Mouse (Mus musculus) 416B (cell line): ENCODE measurements around the gene Rad54l2.

Experiments
- DNase-seq: peaks from one replicate; pipeline ENCODE4 v3.0.0; 2011; ENCODE audit warnings: low read depth

Rad54l2 gene

DNA sequence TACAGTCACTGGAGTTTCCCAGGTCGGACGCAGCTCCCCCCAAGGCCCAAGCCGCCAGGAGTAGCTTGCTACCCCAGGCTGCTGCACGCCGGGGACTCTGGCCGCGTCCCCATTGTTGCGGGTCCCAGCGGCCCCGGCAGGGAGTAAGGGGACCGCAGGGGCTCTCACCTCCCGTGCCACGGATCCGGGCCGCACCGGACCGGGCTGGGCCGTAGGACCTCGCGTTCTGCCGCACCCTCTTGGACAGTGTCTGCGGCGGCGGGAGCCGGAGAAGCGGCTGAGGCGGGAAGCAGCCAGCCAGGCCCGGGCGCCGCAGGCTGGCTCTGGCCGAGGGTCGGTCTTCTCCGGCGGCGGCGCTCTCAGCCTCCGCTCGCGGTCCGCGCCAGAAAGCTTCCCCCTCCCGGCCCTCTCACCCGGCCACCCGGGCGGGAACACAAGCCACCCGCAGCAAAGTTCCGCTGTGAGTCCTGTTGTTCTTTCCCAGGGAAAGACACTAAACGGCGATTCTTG, at the start of gene Rad54l2:
Gene Rad54l2 (minus strand): TSS at position 383 of the 510 bp plus-strand sequence.
- DNase-seq = peak; percentile 83

DNA sequence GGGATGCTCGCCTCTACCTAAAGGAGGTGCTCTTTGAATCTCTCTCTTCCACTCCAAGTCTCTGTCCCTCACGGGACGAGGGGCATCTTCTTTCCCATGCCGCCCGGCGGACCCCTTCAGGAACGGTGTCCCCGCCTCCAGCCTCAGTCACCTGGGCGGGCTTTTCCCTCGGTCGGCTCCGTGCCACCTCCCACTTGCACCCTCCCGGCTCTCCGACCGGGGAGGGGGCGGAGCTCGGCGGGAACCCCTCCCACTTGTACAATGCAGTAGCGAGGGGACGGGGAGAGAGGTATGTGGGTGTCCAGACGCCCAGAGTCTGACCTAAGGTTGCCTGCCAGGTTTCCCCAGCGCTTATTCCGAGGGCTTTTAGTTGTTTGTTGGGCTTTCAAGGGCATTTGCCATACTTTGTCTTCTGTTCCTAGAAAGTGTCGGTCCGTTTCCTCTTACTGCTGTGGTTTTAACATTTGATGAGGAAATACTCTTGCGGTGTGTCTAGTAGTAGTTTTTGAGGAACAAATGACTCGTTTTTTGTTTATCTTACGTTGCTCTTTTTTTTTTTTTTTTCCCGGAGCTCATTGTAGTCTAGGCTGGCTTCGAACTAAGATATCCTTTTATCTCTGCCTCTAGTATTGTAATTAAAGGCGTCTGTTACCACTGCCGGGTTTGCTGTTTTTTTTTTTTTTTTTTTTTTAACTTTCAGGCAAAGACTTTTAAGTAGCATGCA, 33.5 kb upstream of the Rad54l2 start:
- DNase-seq = peak; percentile 96

GRCm38 (mm10) chr9:106821618-106822380, 32.8 kb upstream of the Rad54l2 start, which contains the start of gene Dcaf1:
Gene Dcaf1, plus strand, starts transcription at chr9:106821874.
- DNase-seq = peak; percentile 100

- DNase-seq = peak; percentile 83
These were observed 32.1 kb upstream of the Rad54l2 start for GRCm38 (mm10) chr9:106821050-106821617.

DNA sequence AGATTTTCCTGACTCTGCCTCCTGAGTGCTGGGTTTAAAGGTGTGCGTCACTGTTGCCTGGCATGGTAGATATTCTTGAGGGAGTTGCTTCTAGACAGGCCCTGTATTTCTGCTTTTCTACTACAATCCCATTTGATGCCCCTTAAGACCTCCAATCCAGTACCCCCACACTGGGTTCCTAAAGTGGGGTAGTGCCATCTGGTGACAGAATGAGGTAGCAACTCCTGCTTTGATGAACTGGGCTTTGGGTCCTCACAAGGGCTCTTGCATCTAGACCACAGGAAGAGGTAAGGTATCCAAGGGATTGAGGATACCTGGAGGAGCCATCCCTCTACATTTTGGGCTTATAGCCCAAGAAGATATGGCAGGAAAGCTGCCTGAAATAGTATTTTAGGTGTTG, 30.2 kb upstream of the Rad54l2 start:
- peak; percentile 46 for DNase-seq

- DNase-seq = no peak
These were observed 29.2 kb upstream of the Rad54l2 start for GRCm38 (mm10) chr9:106818191-106818590.

DNA sequence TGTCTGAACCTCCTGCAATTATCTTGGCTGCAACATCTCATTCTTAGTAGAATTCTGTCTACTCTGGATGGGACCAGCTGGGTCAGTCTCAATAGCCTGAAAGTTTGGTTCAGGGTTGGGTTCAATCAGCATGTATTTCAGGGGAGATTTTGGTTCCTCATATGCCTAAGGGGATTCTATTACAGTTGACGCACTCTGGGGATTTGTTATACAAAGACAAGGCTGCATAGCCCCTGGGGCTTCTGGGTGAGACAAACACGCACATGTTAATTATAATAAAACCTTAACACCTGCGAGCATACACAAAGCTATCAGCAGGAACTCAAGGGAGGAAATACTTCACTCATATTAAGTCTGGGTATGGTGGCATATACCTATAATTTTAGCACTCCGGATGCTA, 17.5 kb upstream of the Rad54l2 start:
- no peak for DNase-seq

GRCm38 (mm10) chr9:106790831-106791230, 1.8 kb upstream of the Rad54l2 start:
- no peak for DNase-seq

GRCm38 (mm10) chr9:106789363-106789762, 369 bp upstream of the Rad54l2 start:
- no peak for DNase-seq

DNA sequence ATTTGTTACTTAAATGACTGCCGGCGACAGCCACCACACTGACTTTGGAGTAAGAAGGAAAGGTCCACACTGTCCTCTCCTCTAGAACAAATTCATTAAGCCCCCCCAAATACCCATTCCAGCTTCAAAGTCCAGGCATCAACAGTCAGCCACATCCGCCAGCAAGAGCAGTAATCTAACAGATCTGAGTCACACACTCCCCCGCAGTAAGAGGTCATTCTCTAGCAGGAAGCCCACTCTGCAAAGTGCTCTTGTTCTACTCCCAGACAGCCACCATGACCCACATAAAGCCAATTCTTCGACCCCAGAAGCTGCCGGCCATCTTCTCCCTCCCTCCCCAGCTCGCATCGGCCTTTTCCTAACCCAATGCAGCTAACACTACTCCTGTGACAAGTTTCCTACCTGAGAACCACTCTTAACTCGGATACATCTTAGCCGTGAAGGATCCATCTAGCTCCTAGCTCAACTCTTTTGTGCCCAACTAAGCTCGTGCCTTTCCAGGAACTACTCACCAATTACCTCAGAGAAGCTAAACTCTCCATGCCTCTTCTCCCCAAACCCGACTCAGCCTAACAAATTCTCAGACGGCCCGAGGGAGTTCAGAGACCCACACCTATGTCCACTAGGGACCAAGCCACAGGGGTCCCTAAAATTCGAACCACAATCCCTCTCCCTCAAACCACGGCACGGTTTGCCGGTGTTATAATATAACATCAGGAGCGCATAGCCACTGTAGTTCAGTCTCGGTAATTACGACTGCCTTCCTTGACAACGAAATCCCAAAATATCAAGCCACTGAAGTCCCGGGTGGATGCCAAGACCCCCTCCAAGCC, 799 bp downstream of the Rad54l2 start:
- peak; percentile 88 for DNase-seq

DNA sequence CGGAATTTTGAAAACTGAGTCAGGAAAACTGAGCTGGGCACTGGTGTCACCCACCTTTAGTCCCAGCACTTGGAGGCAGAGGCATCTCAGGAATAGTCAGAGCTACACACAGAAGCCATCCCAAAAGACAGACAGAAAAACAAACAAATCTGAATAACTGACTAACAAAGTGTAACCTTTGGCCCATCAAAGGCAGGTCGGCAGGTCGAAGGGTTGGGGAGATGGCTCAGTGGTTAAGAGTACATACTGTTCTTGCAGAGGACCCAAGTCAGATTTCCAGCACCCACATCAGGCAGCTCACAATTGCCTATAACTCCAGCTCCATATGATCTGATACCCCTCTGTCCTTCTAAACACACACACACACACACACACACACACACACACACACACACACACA, 3.8 kb downstream of the Rad54l2 start:
- DNase-seq = no peak

DNA sequence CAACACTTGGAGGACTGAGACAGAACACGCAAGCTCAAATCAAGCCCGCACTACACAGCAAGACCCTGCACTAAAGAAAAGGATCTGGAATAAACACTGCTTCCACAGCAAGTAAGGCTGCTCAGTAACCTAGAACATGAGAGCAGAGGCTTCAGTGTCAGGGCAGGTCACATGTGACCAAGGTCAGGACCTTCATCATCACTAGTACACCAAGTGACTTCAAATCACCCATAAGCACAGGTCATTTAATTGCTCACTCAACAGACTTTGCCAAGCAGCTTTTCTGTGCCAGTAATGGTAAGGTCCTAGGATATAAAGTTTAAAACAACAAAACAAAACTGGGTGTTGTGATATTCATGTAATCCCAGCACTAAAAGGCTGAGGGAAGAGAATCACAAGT, 5.4 kb downstream of the Rad54l2 start:
- no peak for DNase-seq

DNA sequence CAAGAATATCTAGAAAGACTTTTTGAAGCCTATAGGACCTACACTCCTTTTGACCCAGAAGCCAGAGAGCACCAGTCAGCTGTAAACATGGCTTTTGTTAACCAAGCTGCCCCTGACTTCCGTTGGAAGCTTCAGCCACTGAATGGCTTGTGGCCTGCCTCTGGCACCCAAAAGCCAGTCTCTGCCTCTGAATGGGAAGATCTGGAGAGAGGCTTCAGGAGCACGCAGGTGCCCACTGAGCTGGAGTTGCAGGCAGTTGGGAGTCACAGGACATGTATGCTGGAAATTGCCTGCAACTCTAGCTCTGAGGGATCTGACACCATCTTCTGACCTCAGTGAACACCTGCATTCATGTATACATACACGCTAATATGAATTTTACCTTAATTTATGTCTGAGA, 8.9 kb downstream of the Rad54l2 start:
- no peak for DNase-seq

DNA sequence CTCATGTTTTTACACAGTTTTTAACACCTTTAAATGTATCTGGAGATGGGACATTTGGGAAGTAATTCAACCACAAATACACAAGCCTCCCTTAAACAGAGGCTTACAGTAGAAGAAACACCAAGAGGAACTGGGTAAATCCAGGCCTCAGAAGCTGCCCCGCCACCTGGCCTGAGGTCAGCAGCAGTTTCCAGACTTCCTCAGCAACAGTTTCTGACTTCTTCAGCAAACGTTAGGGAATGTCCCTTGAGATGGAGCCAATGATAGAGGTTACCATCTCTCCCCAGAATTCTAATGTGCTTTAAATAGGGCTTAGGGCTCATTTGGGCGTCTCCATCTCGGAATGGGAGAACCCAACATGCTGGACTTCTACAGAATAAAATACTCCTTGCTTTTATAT, 10.7 kb downstream of the Rad54l2 start:
- no peak for DNase-seq

DNA sequence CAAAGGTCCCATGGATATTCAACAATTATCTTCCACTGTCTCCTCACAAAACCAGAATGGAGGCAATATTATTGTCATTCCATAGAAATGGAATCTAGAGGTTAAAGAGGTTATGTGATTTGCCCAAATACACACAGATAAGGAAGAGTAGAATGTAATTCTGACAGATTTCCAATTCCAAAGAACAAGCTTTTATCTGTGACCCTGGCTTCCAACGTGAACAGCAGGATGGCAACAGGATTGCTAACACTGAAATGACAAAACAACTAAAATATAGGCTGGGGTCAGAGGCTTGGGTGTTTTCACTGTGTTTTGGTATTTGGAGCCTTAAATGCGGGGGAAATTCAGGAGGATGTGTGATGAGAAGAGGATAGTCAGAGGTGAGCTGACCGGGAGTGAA, 11.6 kb downstream of the Rad54l2 start:
- no peak for DNase-seq

DNA sequence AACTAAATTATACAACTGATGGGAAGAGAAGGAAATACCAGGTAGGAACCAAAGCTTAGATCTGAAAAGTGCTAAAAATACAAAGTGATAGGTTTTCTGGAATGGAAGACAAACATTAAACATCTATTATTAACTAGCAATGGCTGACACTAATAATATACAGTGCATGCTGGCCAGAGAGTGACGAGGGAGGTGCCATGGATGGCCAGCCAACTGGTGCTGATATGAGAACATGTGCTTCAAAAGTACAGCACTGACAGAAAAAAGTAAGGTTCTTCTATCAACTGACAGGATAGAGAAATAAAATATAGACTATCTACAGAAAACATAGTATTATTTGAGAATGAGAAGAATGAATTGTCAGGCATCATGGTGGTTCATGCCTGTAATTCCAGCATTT, 12.9 kb downstream of the Rad54l2 start:
- DNase-seq = no peak

- peak; percentile 41 for DNase-seq
These were observed 17.2 kb downstream of the Rad54l2 start for GRCm38 (mm10) chr9:106771770-106772169.

GRCm38 (mm10) chr9:106770216-106770615, 18.8 kb downstream of the Rad54l2 start:
- no peak for DNase-seq

- peak; percentile 32 for DNase-seq
These were observed 19.2 kb downstream of the Rad54l2 start for GRCm38 (mm10) chr9:106769781-106770180.

- no peak for DNase-seq
These were observed 32.6 kb downstream of the Rad54l2 start for GRCm38 (mm10) chr9:106756421-106756820.

GRCm38 (mm10) chr9:106755776-106756175, 33.2 kb downstream of the Rad54l2 start:
- no peak for DNase-seq

DNA sequence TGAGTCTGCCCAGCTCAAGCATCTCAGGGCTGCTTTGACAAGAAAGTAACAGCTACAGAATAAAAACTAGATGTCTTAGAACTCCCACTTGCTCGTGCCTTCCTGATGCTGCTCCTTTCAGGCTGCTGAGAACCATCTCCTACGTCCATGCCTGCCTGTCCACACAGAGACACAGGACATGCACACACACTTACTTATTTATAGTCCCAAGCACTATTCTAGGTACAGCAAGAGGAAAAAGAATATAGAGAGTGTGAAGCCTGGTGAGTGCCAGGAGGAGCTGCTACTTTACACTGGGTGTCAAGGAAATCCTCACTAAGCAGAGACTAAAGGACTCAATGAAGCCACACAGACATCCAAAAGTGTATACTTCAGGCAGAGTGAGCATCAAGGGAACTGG, 34.7 kb downstream of the Rad54l2 start:
- no peak for DNase-seq
